Mouse (Mus musculus): Measurements from ENCODE around the gene Zcchc24. TPM values are rescaled to one million over a fixed set of nuclear protein-coding genes. Genes with fewer than 3 reads are reported as not detected.

Zcchc24 gene
- polyA plus RNA-seq, 1 experiment, result 122 TPM

GRCm38 (mm10) chr14:25725032-25725497 is 43.8 kb downstream of the Zcchc24 start:
- Histone ChIP-seq H3K4me3 (ENCODE audit: insufficient read depth, low read length) (no peak overlapping the region), H3K4me1 (ENCODE audit: control insufficient read depth, insufficient read depth, low read length) (peaks cover 16% of the 10 kb centered on the region), H3K27ac (ENCODE audit: insufficient read depth, low read length) (peak overlapping the region; percentile 41)
- TF ChIP-seq POLR2A (IDR thresholded peaks at IDR 0.05; ENCODE audit: low read depth, low read length), result no peak
- no peak for TF ChIP-seq CTCF (IDR thresholded peaks at IDR 0.05; ENCODE audit: borderline replicate concordance, insufficient read depth, low read length)

GRCm38 (mm10) chr14:25720962-25721707 is 47.7 kb downstream of the Zcchc24 start:
- Histone ChIP-seq H3K4me3 (ENCODE audit: insufficient read depth, low read length) (no peak overlapping the region), H3K4me1 (ENCODE audit: control insufficient read depth, insufficient read depth, low read length) (peaks cover 22% of the 10 kb centered on the region), H3K27ac (ENCODE audit: insufficient read depth, low read length) (no peak overlapping the region)
- TF ChIP-seq POLR2A (IDR thresholded peaks at IDR 0.05; ENCODE audit: low read depth, low read length), result no peak
- no peak for TF ChIP-seq CTCF (IDR thresholded peaks at IDR 0.05; ENCODE audit: borderline replicate concordance, insufficient read depth, low read length)

DNA sequence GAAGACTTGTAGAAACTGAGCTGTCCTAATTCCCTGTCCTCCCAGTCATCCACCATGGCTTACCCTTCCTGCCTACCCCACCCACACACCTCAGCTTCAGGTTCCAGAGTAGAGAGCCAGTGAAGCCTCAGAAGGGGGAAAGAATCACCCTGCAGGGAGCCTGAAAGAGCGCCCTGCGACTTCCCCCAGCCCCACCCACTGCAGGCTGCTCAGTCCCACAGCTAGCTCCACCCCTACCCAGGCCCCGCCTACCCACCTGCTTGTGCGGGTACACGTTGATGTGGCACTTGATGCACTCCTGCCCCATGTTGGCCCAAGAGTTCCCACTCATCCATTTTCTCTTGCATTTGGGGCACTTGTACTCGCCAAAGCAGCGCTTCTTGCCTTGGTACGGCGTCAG is 49.5 kb downstream of the Zcchc24 start:
- Histone ChIP-seq H3K4me3 (ENCODE audit: insufficient read depth, low read length) (no peak overlapping the region), H3K4me1 (ENCODE audit: control insufficient read depth, insufficient read depth, low read length) (peaks cover 9% of the 10 kb centered on the region), H3K27ac (ENCODE audit: insufficient read depth, low read length) (peak overlapping the region; percentile 32; the same call in 1 of the 2 replicates)
- TF ChIP-seq POLR2A (IDR thresholded peaks at IDR 0.05; ENCODE audit: low read depth, low read length) (no peak), CTCF (IDR thresholded peaks at IDR 0.05; ENCODE audit: borderline replicate concordance, insufficient read depth, low read length) (no peak)

DNA sequence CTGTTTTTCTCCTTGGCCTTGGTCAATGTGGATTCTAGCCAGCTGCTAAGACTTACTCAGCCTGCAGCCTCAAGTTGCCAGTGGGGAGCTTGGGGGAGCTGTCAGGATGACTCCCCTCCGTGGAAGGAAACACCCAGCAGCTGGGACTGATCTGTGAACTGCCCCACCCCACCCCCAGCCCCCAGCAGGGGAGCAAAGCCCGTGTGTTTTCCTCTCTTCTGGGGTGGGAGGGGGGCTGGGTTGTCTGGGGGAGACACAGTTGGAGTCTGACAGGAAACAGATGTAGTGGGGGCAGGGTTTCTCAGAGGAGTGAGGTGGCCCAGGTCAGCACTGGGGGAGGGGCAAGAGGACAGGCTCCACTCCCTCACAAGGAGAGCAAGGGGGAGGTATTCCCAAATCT is 50.4 kb downstream of the Zcchc24 start:
- TF ChIP-seq CTCF (IDR thresholded peaks at IDR 0.05; ENCODE audit: borderline replicate concordance, insufficient read depth, low read length) (no peak), POLR2A (IDR thresholded peaks at IDR 0.05; ENCODE audit: low read depth, low read length) (no peak)
- H3K4me1 ChIP-seq (ENCODE audit: control insufficient read depth, insufficient read depth, low read length), result peaks cover 9% of the 10 kb centered on the region
- H3K4me3 ChIP-seq (ENCODE audit: insufficient read depth, low read length), result no peak overlapping the region
- peak overlapping the region; percentile 32 for H3K27ac ChIP-seq (ENCODE audit: insufficient read depth, low read length)

DNA sequence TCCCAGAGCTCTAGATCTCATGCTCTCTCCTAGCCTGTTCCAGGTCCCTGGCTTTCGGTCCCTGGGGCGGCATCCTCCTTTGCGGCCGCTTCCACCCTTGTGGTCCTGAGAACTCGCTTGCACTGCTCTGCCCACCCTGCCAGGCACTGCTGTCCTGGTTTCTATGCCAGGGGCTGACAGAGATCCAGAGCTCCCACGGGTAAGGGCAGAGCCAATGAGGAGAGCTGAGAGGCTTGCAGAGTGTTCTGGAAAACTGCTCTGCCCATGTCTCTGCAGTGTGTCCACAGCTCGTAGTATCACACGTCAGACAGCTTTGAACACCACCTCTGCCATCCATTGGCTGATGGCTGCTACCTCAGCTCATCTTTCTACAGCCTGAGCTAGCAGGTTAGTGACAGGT is 51.1 kb downstream of the Zcchc24 start:
- TF ChIP-seq POLR2A (IDR thresholded peaks at IDR 0.05; ENCODE audit: low read depth, low read length), result no peak
- no peak for TF ChIP-seq CTCF (IDR thresholded peaks at IDR 0.05; ENCODE audit: borderline replicate concordance, insufficient read depth, low read length)
- peaks cover 9% of the 10 kb centered on the region for H3K4me1 ChIP-seq (ENCODE audit: control insufficient read depth, insufficient read depth, low read length)
- no peak overlapping the region for H3K4me3 ChIP-seq (ENCODE audit: insufficient read depth, low read length)
- no peak overlapping the region for H3K27ac ChIP-seq (ENCODE audit: insufficient read depth, low read length)

DNA sequence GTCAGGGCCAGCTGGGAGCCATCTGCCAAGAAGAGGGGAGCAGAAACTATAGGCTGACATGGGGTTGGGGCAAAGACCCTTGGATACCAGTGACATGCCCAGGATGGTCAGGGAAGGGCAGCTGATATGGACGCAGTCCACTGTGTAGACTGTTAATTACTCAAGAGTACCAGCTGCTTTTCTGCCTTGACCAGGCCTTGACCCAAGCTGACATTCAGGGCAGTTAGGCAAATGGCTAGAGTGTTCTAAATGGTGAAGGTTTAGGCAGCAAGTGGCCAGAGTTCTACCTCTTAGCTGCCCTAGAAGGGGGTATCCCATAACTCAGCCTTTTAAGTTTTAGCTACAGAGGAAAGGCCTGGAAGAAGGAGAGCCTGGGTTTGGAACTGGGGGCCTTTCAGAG is 52.3 kb downstream of the Zcchc24 start:
- TF ChIP-seq POLR2A (IDR thresholded peaks at IDR 0.05; ENCODE audit: low read depth, low read length), result no peak
- no peak for TF ChIP-seq CTCF (IDR thresholded peaks at IDR 0.05; ENCODE audit: borderline replicate concordance, insufficient read depth, low read length)
- no peak overlapping the region for H3K4me3 ChIP-seq (ENCODE audit: insufficient read depth, low read length)
- H3K4me1 ChIP-seq (ENCODE audit: control insufficient read depth, insufficient read depth, low read length), result peaks cover 9% of the 10 kb centered on the region
- no peak overlapping the region for H3K27ac ChIP-seq (ENCODE audit: insufficient read depth, low read length)

- Histone ChIP-seq H3K4me3 (ENCODE audit: insufficient read depth, low read length) (no peak overlapping the region), H3K4me1 (ENCODE audit: control insufficient read depth, insufficient read depth, low read length) (peaks cover 8% of the 10 kb centered on the region), H3K27ac (ENCODE audit: insufficient read depth, low read length) (no peak overlapping the region)
- peak; percentile 70; the same call in 1 of the 2 replicates for TF ChIP-seq CTCF (IDR thresholded peaks at IDR 0.05; ENCODE audit: borderline replicate concordance, insufficient read depth, low read length)
- no peak for TF ChIP-seq POLR2A (IDR thresholded peaks at IDR 0.05; ENCODE audit: low read depth, low read length)
Observed at GRCm38 (mm10) chr14:25713443-25713842, 55.4 kb downstream of the Zcchc24 start.

- TF ChIP-seq POLR2A (IDR thresholded peaks at IDR 0.05; ENCODE audit: low read depth, low read length) (no peak), CTCF (IDR thresholded peaks at IDR 0.05; ENCODE audit: borderline replicate concordance, insufficient read depth, low read length) (no peak)
- Histone ChIP-seq H3K27ac (ENCODE audit: insufficient read depth, low read length) (peak overlapping the region; percentile 30), H3K4me3 (ENCODE audit: insufficient read depth, low read length) (no peak overlapping the region), H3K4me1 (ENCODE audit: control insufficient read depth, insufficient read depth, low read length) (peaks cover 9% of the 10 kb centered on the region)
Observed at GRCm38 (mm10) chr14:25711602-25712001, 57.2 kb downstream of the Zcchc24 start.

DNA sequence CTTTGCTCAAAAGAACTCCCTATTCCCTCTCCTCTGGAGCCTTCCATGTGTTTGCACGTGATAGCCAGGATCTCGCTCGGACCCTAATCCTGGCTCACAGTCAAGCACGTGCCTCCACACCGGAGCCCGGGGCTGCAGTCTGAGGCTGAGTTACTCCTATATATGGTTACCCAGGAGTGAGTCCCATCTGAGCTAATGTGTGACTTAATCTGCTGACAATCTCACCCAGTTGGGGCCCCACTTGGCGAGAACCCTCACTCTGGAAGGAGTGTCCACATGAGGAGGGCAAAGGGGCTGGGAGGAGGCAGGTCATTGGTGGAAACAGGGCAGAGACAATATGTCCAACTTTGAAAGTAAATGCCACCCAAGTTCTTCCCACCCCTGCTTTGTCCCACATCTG is 57.7 kb downstream of the Zcchc24 start:
- TF ChIP-seq POLR2A (IDR thresholded peaks at IDR 0.05; ENCODE audit: low read depth, low read length), result no peak
- TF ChIP-seq CTCF (IDR thresholded peaks at IDR 0.05; ENCODE audit: borderline replicate concordance, insufficient read depth, low read length), result no peak
- peak overlapping the region; percentile 52 for H3K27ac ChIP-seq (ENCODE audit: insufficient read depth, low read length)
- no peak overlapping the region for H3K4me3 ChIP-seq (ENCODE audit: insufficient read depth, low read length)
- peaks cover 9% of the 10 kb centered on the region for H3K4me1 ChIP-seq (ENCODE audit: control insufficient read depth, insufficient read depth, low read length)

- Histone ChIP-seq H3K4me3 (ENCODE audit: insufficient read depth, low read length) (no peak overlapping the region), H3K4me1 (ENCODE audit: control insufficient read depth, insufficient read depth, low read length) (peaks cover 9% of the 10 kb centered on the region), H3K27ac (ENCODE audit: insufficient read depth, low read length) (peak overlapping the region; percentile 52; the same call in 1 of the 2 replicates)
- TF ChIP-seq POLR2A (IDR thresholded peaks at IDR 0.05; ENCODE audit: low read depth, low read length) (no peak), CTCF (IDR thresholded peaks at IDR 0.05; ENCODE audit: borderline replicate concordance, insufficient read depth, low read length) (no peak)
Observed at GRCm38 (mm10) chr14:25710681-25711080, 58.2 kb downstream of the Zcchc24 start.
